8 mouse cellular contexts compared by ENCODE assay signal in the genomic region with DNA sequence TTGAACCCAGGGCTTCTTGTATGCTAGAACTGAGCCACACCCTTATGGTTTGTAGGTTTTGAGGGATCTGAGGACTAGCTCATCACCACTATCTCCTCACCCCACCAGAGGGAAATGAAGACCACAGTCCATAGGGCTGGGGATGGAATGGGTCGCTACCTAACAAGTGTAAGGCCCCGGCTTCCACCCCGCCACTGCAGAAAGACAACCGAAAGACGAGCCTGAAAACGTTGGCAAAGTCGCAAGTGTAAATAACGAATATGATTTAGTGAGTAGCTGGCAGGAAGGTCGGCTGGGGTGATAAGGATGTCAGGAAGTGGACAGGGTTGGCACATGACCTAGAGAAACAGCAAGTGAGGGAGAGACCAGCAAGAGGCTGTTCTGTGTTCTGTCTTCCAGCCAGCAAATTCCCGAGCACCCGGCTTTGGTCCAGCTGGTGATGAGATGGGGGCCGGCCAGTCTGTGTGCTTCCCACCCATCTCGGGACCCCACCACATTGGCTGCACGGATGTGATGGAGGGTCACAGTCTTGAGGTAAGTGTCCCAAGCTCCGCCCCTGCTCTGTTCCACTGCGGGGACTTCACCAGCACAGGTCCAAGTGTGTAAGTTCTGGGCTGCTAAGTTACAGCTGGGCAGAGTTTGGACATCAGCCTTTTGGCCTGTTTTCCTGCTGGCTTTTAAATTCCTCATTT. TPM values are rescaled to one million over a fixed set of nuclear protein-coding genes. Genes with fewer than 3 reads are reported as not detected.
A peak's percentile ranks its signal among the peaks of the same experiment; 100 is the strongest.
DNase-seq lines count a peak whose midpoint lies in the region; ATAC-seq and TF ChIP-seq lines count a peak whose summit lies in the region.

No protein-coding gene starts in this region.

- peak overlapping the region; percentile 32 for H3K9ac ChIP-seq in MEL (ENCODE audit: control insufficient read depth, low read depth, low read length, poor library complexity, severe bottlenecking)
- no peak overlapping the region for H3K9ac ChIP-seq in heart, postnatal 0 days (replicated peaks; ENCODE audit: low read depth, low read length)
- H3K9ac ChIP-seq in liver, postnatal 0 days (replicated peaks), result 0 out of 2 replicates have a peak overlapping the region, but pooled peaks have one; percentile 11

- H3K27me3 ChIP-seq in MEL (ENCODE audit: control insufficient read depth in 1 of 2, insufficient read depth in 2 of 2, low read length in 2 of 2), result no peaks in the 10 kb centered on the region
- H3K27me3 ChIP-seq in heart, postnatal 0 days (ENCODE audit: control insufficient read depth, insufficient read depth, low read length), result no peaks in the 10 kb centered on the region
- H3K27me3 ChIP-seq in liver, postnatal 0 days (ENCODE audit: insufficient read depth, low read length), result no peaks in the 10 kb centered on the region

- H3K27ac ChIP-seq in MEL (ENCODE audit: control insufficient read depth, low read depth, low read length), result peak overlapping the region; percentile 31
- peak overlapping the region; percentile 17 for H3K27ac ChIP-seq in heart, postnatal 0 days (ENCODE audit: low read depth)
- no peak overlapping the region for H3K27ac ChIP-seq in liver, postnatal 0 days (ENCODE audit: low read depth)

- WGBS in heart, postnatal 0 days, result 17% methylated on average over 16 of the region's 16 CpGs
- WGBS in liver, postnatal 0 days (ENCODE audit: insufficient replicate concordance), result 25% methylated on average over 16 of the region's 16 CpGs

- TF ChIP-seq EP300 in MEL (IDR thresholded peaks at IDR 0.05; ENCODE audit: low read depth in 1 of 2, low read length in 2 of 2), result peak; percentile 64 to 84; a peak in 3 of 4 replicates
- TF ChIP-seq EP300 in heart, postnatal 0 days (IDR thresholded peaks at IDR 0.05; ENCODE audit: low read depth), result peak; percentile 67; the same call in 1 of the 2 replicates
- TF ChIP-seq EP300 in liver, postnatal 0 days (IDR thresholded peaks at IDR 0.05; ENCODE audit: low read depth), result no peak

- ATAC-seq in heart, postnatal 0 days (ENCODE audit: insufficient read depth, low read depth), result peak; percentile 61
- no peak for ATAC-seq in liver, postnatal 0 days
- no peak for ATAC-seq in cerebellum, adult (ENCODE audit: insufficient number of reproducible peaks, low FRiP score, low TSS enrichment)

- no peaks in the 10 kb centered on the region for H3K79me2 ChIP-seq in MEL (ENCODE audit: control insufficient read depth, insufficient read depth, low read length, poor library complexity)

- TF ChIP-seq CTCF in MEL (IDR thresholded peaks at IDR 0.05 in 2 of 3, conservative IDR thresholded peaks at IDR 0.05 in 1 of 3; ENCODE audit: control insufficient read depth in 1 of 3, insufficient read depth in 1 of 3, low read depth in 2 of 3, low read length in 3 of 3, poor library complexity in 1 of 3, severe bottlenecking in 1 of 3), result no peak
- TF ChIP-seq CTCF in heart, postnatal 0 days (IDR thresholded peaks at IDR 0.05; ENCODE audit: low read depth), result no peak
- TF ChIP-seq CTCF in liver, postnatal 0 days (IDR thresholded peaks at IDR 0.05; ENCODE audit: low read depth), result no peak

- peak overlapping the region; percentile 30 to 62 for H3K4me3 ChIP-seq in MEL (ENCODE audit: control insufficient read depth in 1 of 2, insufficient read depth in 1 of 2, low read depth in 2 of 2, low read length in 2 of 2)
- no peak overlapping the region for H3K4me3 ChIP-seq in heart, postnatal 0 days (ENCODE audit: low read depth, low read length)
- H3K4me3 ChIP-seq in liver, postnatal 0 days (ENCODE audit: low read depth, low read length), result no peak overlapping the region

- DNase-seq in cerebellum, postnatal 14 days, result peak; percentile 60 to 69
- no peak for DNase-seq in cerebellum, adult 11 months
- peak; percentile 68 for DNase-seq in MEL (ENCODE audit: low read depth, low spot score)
- DNase-seq in heart, postnatal 0 days (ENCODE audit: low spot score), result peak; percentile 78
- no peak for DNase-seq in liver, postnatal 0 days
- DNase-seq in urinary bladder, adult 2 months (ENCODE audit: low spot score), result peak; percentile 43
- no peak for DNase-seq in spleen, postnatal 14 days (ENCODE audit: low spot score in 2 of 2)

- H3K4me2 ChIP-seq in heart, postnatal 0 days (ENCODE audit: low read depth, low read length), result peak overlapping the region; percentile 28; the same call in 1 of the 2 replicates
- H3K4me2 ChIP-seq in liver, postnatal 0 days (ENCODE audit: low read depth, low read length), result peak overlapping the region; percentile 46

- H3K36me3 ChIP-seq in MEL (ENCODE audit: control insufficient read depth in 1 of 2, insufficient read depth in 2 of 2, low read length in 2 of 2), result no peaks in the 10 kb centered on the region; a peak in 1 of 4 replicates
- no peaks in the 10 kb centered on the region for H3K36me3 ChIP-seq in heart, postnatal 0 days (replicated peaks; ENCODE audit: control insufficient read depth, insufficient read depth, low read length)
- 0 out of 2 replicates have a peak, but pooled peaks cover 9% of the 10 kb centered on the region for H3K36me3 ChIP-seq in liver, postnatal 0 days (replicated peaks; ENCODE audit: insufficient read depth, low read length)

- TF ChIP-seq POLR2A in MEL (IDR thresholded peaks at IDR 0.05; ENCODE audit: control insufficient read depth in 1 of 2, insufficient read depth in 1 of 2, low read depth in 1 of 2, low read length in 2 of 2, poor library complexity in 1 of 2), result no peak; a peak in 1 of 4 replicates

- peaks cover 5 to 13% of the 10 kb centered on the region in 2 experiments; a peak in 2 of 4 replicates for H3K4me1 ChIP-seq in MEL (ENCODE audit: control insufficient read depth in 1 of 2, insufficient read depth in 2 of 2, low read length in 2 of 2)
- H3K4me1 ChIP-seq in heart, postnatal 0 days (ENCODE audit: control insufficient read depth, insufficient read depth), result peaks cover 31% of the 10 kb centered on the region
- peaks cover 26% of the 10 kb centered on the region for H3K4me1 ChIP-seq in liver, postnatal 0 days (ENCODE audit: insufficient read depth)

- no peaks in the 10 kb centered on the region for H3K9me3 ChIP-seq in MEL (replicated peaks; ENCODE audit: insufficient read depth, low read length)
- no peaks in the 10 kb centered on the region for H3K9me3 ChIP-seq in heart, postnatal 0 days (replicated peaks; ENCODE audit: control insufficient read depth, low read length)
- no peaks in the 10 kb centered on the region for H3K9me3 ChIP-seq in liver, postnatal 0 days (ENCODE audit: low read length)

- no peak for TF ChIP-seq RAD21 in MEL (IDR thresholded peaks at IDR 0.05; ENCODE audit: low read depth, low read length)

TF ChIP-seq in MEL, 35 proteins besides CTCF, POLR2A, EP300 and RAD21 (continues in another document):
- peak; percentile 82 for TF ChIP-seq BHLHE40 (IDR thresholded peaks at IDR 0.05; ENCODE audit: borderline replicate concordance, low read depth, low read length)
- no peak; the same call in 1 of the 2 replicates for TF ChIP-seq SIN3A (IDR thresholded peaks at IDR 0.05; ENCODE audit: low read length)
- peak; percentile 81 for TF ChIP-seq TCF12 (IDR thresholded peaks at IDR 0.05; ENCODE audit: low read depth, low read length)
- no peak for TF ChIP-seq CHD1 (IDR thresholded peaks at IDR 0.05; ENCODE audit: low read depth, low read length)
- no peak for TF ChIP-seq KAT2A (conservative IDR thresholded peaks at IDR 0.05; ENCODE audit: low read depth, low read length)
- peak; percentile 63 for TF ChIP-seq GATA1 (IDR thresholded peaks at IDR 0.05; ENCODE audit: low read depth, low read length)
- TF ChIP-seq USF2 (IDR thresholded peaks at IDR 0.05; ENCODE audit: borderline replicate concordance in 1 of 2, insufficient read depth in 1 of 2, low read depth in 1 of 2, low read length in 2 of 2), result no peak
- TF ChIP-seq CHD2 (IDR thresholded peaks at IDR 0.05; ENCODE audit: low read length), result no peak
- no peak for TF ChIP-seq ZMIZ1 (IDR thresholded peaks at IDR 0.05; ENCODE audit: low read depth, low read length)
- peak; percentile 70 for TF ChIP-seq RCOR1 (IDR thresholded peaks at IDR 0.05; ENCODE audit: low read depth, low read length)
- no peak for TF ChIP-seq HCFC1 (IDR thresholded peaks at IDR 0.05; ENCODE audit: low read depth, low read length)
- peak; percentile 77 for TF ChIP-seq USF1 (IDR thresholded peaks at IDR 0.05; ENCODE audit: low read depth, low read length)
- peak; percentile 59; the same call in 1 of the 2 replicates for TF ChIP-seq MYB (IDR thresholded peaks at IDR 0.05; ENCODE audit: low read depth, low read length)
- TF ChIP-seq POLR2AphosphoS2 (IDR thresholded peaks at IDR 0.05; ENCODE audit: low read length), result no peak
- TF ChIP-seq ZKSCAN1 (IDR thresholded peaks at IDR 0.05; ENCODE audit: low read depth, low read length), result no peak
- TF ChIP-seq ZNF384 (IDR thresholded peaks at IDR 0.05; ENCODE audit: low read depth, low read length), result no peak

RNA-seq across cellular contexts. Expression of a gene that starts 6.6 kb away (rescaled TPM):
- 6.0 TPM in 2 replicates for total RNA-seq in MEL (2012; rRNA removed)
- polyA plus RNA-seq in MEL (2012; ENCODE audit: insufficient read depth in 1 of 2, insufficient read length in 2 of 2, low read depth in 1 of 2, low replicate concordance in 2 of 2, missing spikeins in 1 of 2), result 10 to 100 TPM in 1 of 2 experiments, not detected in 1; 10.6 TPM
- 16.3 and 17.2 TPM in 2 replicates for total RNA-seq in heart, postnatal 0 days (2014; rRNA removed; ENCODE audit: low replicate concordance)
- 7.2 and 7.8 TPM in 2 replicates for polyA plus RNA-seq in heart, postnatal 0 days (2015; fragmentation: Nextera tagmentation; extraction: Ambion mirVana)
- 13.5 and 14.3 TPM in 2 replicates for polyA plus RNA-seq in liver, postnatal 0 days (2015; fragmentation: Nextera tagmentation; extraction: Ambion mirVana)
- polyA plus RNA-seq in urinary bladder, adult 2 months (2012; rRNA removed), result 37.9 and 39.9 TPM in 2 replicates

RNA-seq across cellular contexts. Expression of a gene that starts 19.1 kb away (rescaled TPM):
- total RNA-seq in MEL (2012; rRNA removed), result 0.03 and 0.04 TPM in 2 replicates
- polyA plus RNA-seq in MEL (2012; ENCODE audit: insufficient read depth in 1 of 2, insufficient read length in 2 of 2, low read depth in 1 of 2, low replicate concordance in 2 of 2, missing spikeins in 1 of 2), result under 1 TPM in 1 of 2 experiments, not detected in 1; 0.33 TPM
- total RNA-seq in heart, postnatal 0 days (2014; rRNA removed; ENCODE audit: low replicate concordance), result 3.1 and 11.5 TPM in 2 replicates
- polyA plus RNA-seq in heart, postnatal 0 days (2015; fragmentation: Nextera tagmentation; extraction: Ambion mirVana), result 2.9 and 3.4 TPM in 2 replicates
- 0.20 and 0.33 TPM in 2 replicates for polyA plus RNA-seq in liver, postnatal 0 days (2015; fragmentation: Nextera tagmentation; extraction: Ambion mirVana)
- 9.8 and 10.9 TPM in 2 replicates for polyA plus RNA-seq in urinary bladder, adult 2 months (2012; rRNA removed)

RNA-seq across cellular contexts. Expression of a gene that starts 59.7 kb away (rescaled TPM):
- 0.46 and 0.54 TPM in 2 replicates for total RNA-seq in MEL (2012; rRNA removed)
- polyA plus RNA-seq in MEL (2012; ENCODE audit: insufficient read depth in 1 of 2, insufficient read length in 2 of 2, low read depth in 1 of 2, low replicate concordance in 2 of 2, missing spikeins in 1 of 2), result under 1 TPM in 1 of 2 experiments, not detected in 1; 0.39 TPM
- total RNA-seq in heart, postnatal 0 days (2014; rRNA removed; ENCODE audit: low replicate concordance), result 0.38 TPM in 1 of 2 replicates, not detected in the other
- polyA plus RNA-seq in heart, postnatal 0 days (2015; fragmentation: Nextera tagmentation; extraction: Ambion mirVana), result 0.16 and 0.33 TPM in 2 replicates
- not detected in 2 replicates for polyA plus RNA-seq in liver, postnatal 0 days (2015; fragmentation: Nextera tagmentation; extraction: Ambion mirVana)
- polyA plus RNA-seq in urinary bladder, adult 2 months (2012; rRNA removed), result 0.06 and 0.08 TPM in 2 replicates

Comparison
In these comparisons a context has a peak if more than half of its experiments do, and no peak if none do; other contexts are left out.
1. DNase-seq: peak in cerebellum, postnatal 14 days (2 of 2), MEL (single experiment), heart, postnatal 0 days (single experiment) and urinary bladder, adult 2 months (single experiment); none in cerebellum, adult 11 months (single experiment), liver, postnatal 0 days (single experiment) and spleen, postnatal 14 days (0 of 2).
2. H3K4me3 ChIP-seq: peak in MEL (2 of 2); none in heart, postnatal 0 days (single experiment) and liver, postnatal 0 days (single experiment).